Mouse (Mus musculus) R1 (cell line): ENCODE results near the gene Sohlh1.
A peak's percentile ranks its signal among the peaks of the same experiment; 100 is the strongest.
"Not testable (repeated sequence)": the region's sequence is repeated elsewhere in the genome, so short reads cannot be mapped to it uniquely, and the experiment has no call there.

Source experiments
- DNase-seq: peaks from one replicate; pipeline ENCODE4 v3.0.0-alpha.2; 2018; ENCODE audit warnings: low read depth, low spot score

Sohlh1 gene

GRCm38 (mm10) chr2:25842161-25842560, 4.9 kb downstream of the Sohlh1 start:
- no peak for DNase-seq

- DNase-seq: peak; percentile 71
These were observed 10.8 kb downstream of the Sohlh1 start for GRCm38 (mm10) chr2:25836291-25836690.

- DNase-seq: no peak
These were observed 16.3 kb downstream of the Sohlh1 start for GRCm38 (mm10) chr2:25830786-25831185.

- no peak for DNase-seq
These were observed 18.6 kb downstream of the Sohlh1 start for GRCm38 (mm10) chr2:25828344-25828947.

- DNase-seq: no peak
These were observed 22.3 kb downstream of the Sohlh1 start for GRCm38 (mm10) chr2:25824751-25825150.

- DNase-seq: no peak
These were observed 24.2 kb downstream of the Sohlh1 start, which contains the start of gene Lcn9 for GRCm38 (mm10) chr2:25822806-25823205. TSS of gene Lcn9 (plus strand) at chr2:25823153.

GRCm38 (mm10) chr2:25815748-25816147, 31.3 kb downstream of the Sohlh1 start, which contains the start of gene Glt6d1:
TSS of gene Glt6d1 (minus strand) at chr2:25815848.
- not testable (repeated sequence) for DNase-seq

GRCm38 (mm10) chr2:25813364-25813763, 33.7 kb downstream of the Sohlh1 start:
- DNase-seq: peak; percentile 46

GRCm38 (mm10) chr2:25811711-25812110, 35.3 kb downstream of the Sohlh1 start:
- no peak for DNase-seq

GRCm38 (mm10) chr2:25798065-25798464, 49.0 kb downstream of the Sohlh1 start:
- DNase-seq: no peak

GRCm38 (mm10) chr2:25797635-25798034, 49.4 kb downstream of the Sohlh1 start:
- no peak for DNase-seq
